Mouse (Mus musculus) MEL (cell line): ENCODE results near the gene Naa15. TPM values are rescaled to one million over a fixed set of nuclear protein-coding genes. Genes with fewer than 3 reads are reported as not detected.

Experiments used
- DNase-seq: peaks from one replicate; pipeline ENCODE4 v3.0.0; 2011; ENCODE audit warnings: low read depth, low spot score
- H3K27ac ChIP-seq: 2 replicates; pipeline ENCODE4 v1.5.1; 2012; ENCODE audit warnings: low read depth, mild to moderate bottlenecking, control low read depth, low read length, moderate library complexity; ENCODE audit not compliant: control insufficient read depth
- H3K27me3 ChIP-seq, 2 experiments: fragments of 150-350 bp in 1 of 2; sonication (generic) in 1 of 2; 2 replicates each; pipeline ENCODE4 v1.6.1; 2012; ENCODE audit warnings: low read length in 2 of 2, mild to moderate bottlenecking in 2 of 2, improper control_type of control experiment in 1 of 2, moderate library complexity in 1 of 2; ENCODE audit not compliant: insufficient read depth in 2 of 2, control insufficient read depth in 1 of 2
- H3K36me3 ChIP-seq, 2 experiments: 2 replicates each; pipeline ENCODE4 v1.6.1; 2012 to 2014; ENCODE audit warnings: low read length in 2 of 2, improper control_type of control experiment in 1 of 2, inconsistent platforms in 1 of 2, mild to moderate bottlenecking in 1 of 2; ENCODE audit not compliant: insufficient read depth in 2 of 2, control insufficient read depth in 1 of 2
- H3K4me1 ChIP-seq, 2 experiments: fragments of 150-350 bp in 1 of 2; sonication (generic) in 1 of 2; 2 replicates each; pipeline ENCODE4 v1.6.1; 2012; ENCODE audit warnings: low read length in 2 of 2, improper control_type of control experiment in 1 of 2, mild to moderate bottlenecking in 1 of 2; ENCODE audit not compliant: insufficient read depth in 2 of 2, control insufficient read depth in 1 of 2
- H3K4me3 ChIP-seq, 2 experiments: fragments of 150-350 bp in 1 of 2; sonication (generic) in 1 of 2; 2 replicates each; pipeline ENCODE4 v1.5.1; 2012; ENCODE audit warnings: low read depth in 2 of 2, low read length in 2 of 2, mild to moderate bottlenecking in 2 of 2, moderate library complexity in 2 of 2, control low read depth in 1 of 2, improper control_type of control experiment in 1 of 2; ENCODE audit not compliant: control insufficient read depth in 1 of 2, insufficient read depth in 1 of 2
- H3K79me2 ChIP-seq: 2 replicates; pipeline ENCODE4 v1.6.1; 2012; ENCODE audit warnings: mild to moderate bottlenecking, low read length, moderate library complexity; ENCODE audit not compliant: control insufficient read depth, poor library complexity, insufficient read depth
- H3K9ac ChIP-seq: 2 replicates; pipeline ENCODE4 v1.6.1; 2012; ENCODE audit warnings: low read depth, mild to moderate bottlenecking, control low read depth, low read length, moderate library complexity; ENCODE audit not compliant: control insufficient read depth, poor library complexity, severe bottlenecking
- H3K9me3 ChIP-seq: fragments of 150-350 bp; sonication (generic); replicated peaks from 2 replicates; pipeline ENCODE4 v1.6.1; 2012; ENCODE audit warnings: mild to moderate bottlenecking, low read length, improper control_type of control experiment, moderate library complexity; ENCODE audit not compliant: insufficient read depth
- CHD2 ChIP-seq: IDR thresholded peaks from 2 replicates; pipeline ENCODE4 v1.6.1; 2011; ENCODE audit warnings: low read length, improper control_type of control experiment
- CTCF ChIP-seq, 3 experiments: IDR thresholded peaks in 2 of 3; conservative IDR thresholded peaks in 1 of 3; 2 replicates each; pipeline ENCODE4 v1.5.1; 2011 to 2012; ENCODE audit warnings: low read length in 3 of 3, low read depth in 2 of 3, mild to moderate bottlenecking in 2 of 3, improper control_type of control experiment in 1 of 3, inconsistent platforms in 1 of 3, mixed read lengths in 1 of 3, moderate library complexity in 1 of 3; ENCODE audit not compliant: control insufficient read depth in 1 of 3, insufficient read depth in 1 of 3, poor library complexity in 1 of 3, severe bottlenecking in 1 of 3
- E2F4 ChIP-seq: IDR thresholded peaks from 2 replicates; pipeline ENCODE4 v1.6.1; 2011; ENCODE audit warnings: low read depth, low read length, improper control_type of control experiment, borderline replicate concordance
- ELF1 ChIP-seq: IDR thresholded peaks from 2 replicates; pipeline ENCODE4 v1.6.1; 2014; ENCODE audit warnings: low read depth, mild to moderate bottlenecking, inconsistent platforms, low read length, improper control_type of control experiment, moderate library complexity
- ETS1 ChIP-seq: IDR thresholded peaks from 2 replicates; pipeline ENCODE4 v1.6.1; 2012; ENCODE audit warnings: low read depth, mild to moderate bottlenecking, inconsistent platforms, low read length, improper control_type of control experiment, moderate library complexity
- GABPA ChIP-seq: IDR thresholded peaks from 2 replicates; pipeline ENCODE4 v1.6.1; 2012; ENCODE audit warnings: low read depth, mild to moderate bottlenecking, inconsistent platforms, low read length, improper control_type of control experiment, moderate library complexity
- HCFC1 ChIP-seq: IDR thresholded peaks from 2 replicates; pipeline ENCODE4 v1.6.1; 2012; ENCODE audit warnings: low read depth, mild to moderate bottlenecking, inconsistent platforms, low read length, improper control_type of control experiment, moderate library complexity
- KAT2A ChIP-seq: conservative IDR thresholded peaks from 2 replicates; pipeline ENCODE4 v1.6.1; 2012; ENCODE audit warnings: low read depth, low read length, improper control_type of control experiment, inconsistent platforms
- MAFK ChIP-seq: IDR thresholded peaks from 2 replicates; pipeline ENCODE4 v1.6.1; 2011; ENCODE audit warnings: low read depth, mild to moderate bottlenecking, low read length, improper control_type of control experiment, borderline replicate concordance
- MAX ChIP-seq: IDR thresholded peaks from 2 replicates; pipeline ENCODE4 v1.6.1; 2011; ENCODE audit warnings: low read length, improper control_type of control experiment
- MAZ ChIP-seq: IDR thresholded peaks from 2 replicates; pipeline ENCODE4 v1.6.1; 2012; ENCODE audit warnings: low read depth, mild to moderate bottlenecking, inconsistent platforms, low read length, improper control_type of control experiment
- MEF2A ChIP-seq: IDR thresholded peaks from 2 replicates; pipeline ENCODE4 v1.6.1; 2014; ENCODE audit warnings: low read depth, mild to moderate bottlenecking, inconsistent platforms, low read length, improper control_type of control experiment; ENCODE audit not compliant: poor library complexity, insufficient replicate concordance, severe bottlenecking; ENCODE audit errors: extremely low read depth
- MXI1 ChIP-seq: IDR thresholded peaks from 2 replicates; pipeline ENCODE4 v1.6.1; 2011; ENCODE audit warnings: mild to moderate bottlenecking, low read depth, low read length, improper control_type of control experiment
- MYC ChIP-seq: IDR thresholded peaks from 2 replicates; pipeline ENCODE4 v1.6.1; 2011; ENCODE audit warnings: low read depth, mild to moderate bottlenecking, low read length, improper control_type of control experiment, moderate library complexity
- NELFE ChIP-seq: IDR thresholded peaks from 2 replicates; pipeline ENCODE4 v1.6.1; 2011; ENCODE audit warnings: low read depth, low read length, improper control_type of control experiment
- NRF1 ChIP-seq: IDR thresholded peaks from 2 replicates; pipeline ENCODE4 v1.6.1; 2014; ENCODE audit warnings: low read depth, mild to moderate bottlenecking, inconsistent platforms, low read length, improper control_type of control experiment, moderate library complexity; ENCODE audit not compliant: poor library complexity, insufficient read depth, severe bottlenecking
- POLR2A ChIP-seq, 2 experiments: IDR thresholded peaks; 2 replicates each; pipeline ENCODE4 v1.6.1; 2011 to 2012; ENCODE audit warnings: low read length in 2 of 2, mild to moderate bottlenecking in 2 of 2, control low read depth in 1 of 2, improper control_type of control experiment in 1 of 2, low read depth in 1 of 2, moderate library complexity in 1 of 2; ENCODE audit not compliant: control insufficient read depth in 1 of 2, insufficient read depth in 1 of 2, poor library complexity in 1 of 2
- RAD21 ChIP-seq: IDR thresholded peaks from 2 replicates; pipeline ENCODE4 v1.6.1; 2011; ENCODE audit warnings: mild to moderate bottlenecking, low read depth, low read length, improper control_type of control experiment
- RCOR1 ChIP-seq: IDR thresholded peaks from 2 replicates; pipeline ENCODE4 v1.6.1; 2012; ENCODE audit warnings: low read depth, mild to moderate bottlenecking, inconsistent platforms, low read length, improper control_type of control experiment
- SIN3A ChIP-seq: IDR thresholded peaks from 2 replicates; pipeline ENCODE4 v1.6.1; 2012; ENCODE audit warnings: low read length, improper control_type of control experiment, inconsistent platforms
- SMC3 ChIP-seq: IDR thresholded peaks from 2 replicates; pipeline ENCODE4 v1.6.1; 2011; ENCODE audit warnings: low read depth, low read length, improper control_type of control experiment
- TAL1 ChIP-seq: IDR thresholded peaks from 2 replicates; pipeline ENCODE4 v1.6.1; 2012; ENCODE audit warnings: mild to moderate bottlenecking, inconsistent platforms, low read length, moderate library complexity, mixed read lengths
- TBP ChIP-seq: IDR thresholded peaks from 2 replicates; pipeline ENCODE4 v1.8.0; 2011; ENCODE audit warnings: low read depth, low read length, improper control_type of control experiment
- TCF12 ChIP-seq: IDR thresholded peaks from 2 replicates; pipeline ENCODE4 v1.6.1; 2014; ENCODE audit warnings: low read depth, mild to moderate bottlenecking, inconsistent platforms, low read length, improper control_type of control experiment, moderate library complexity
- UBTF ChIP-seq: IDR thresholded peaks from 2 replicates; pipeline ENCODE4 v1.6.1; 2012; ENCODE audit warnings: low read depth, mild to moderate bottlenecking, inconsistent platforms, low read length, improper control_type of control experiment, moderate library complexity, borderline replicate concordance; ENCODE audit not compliant: insufficient read depth
- USF1 ChIP-seq: IDR thresholded peaks from 2 replicates; pipeline ENCODE4 v1.6.1; 2014; ENCODE audit warnings: low read depth, mild to moderate bottlenecking, inconsistent platforms, low read length, improper control_type of control experiment, moderate library complexity
- USF2 ChIP-seq, 2 experiments: IDR thresholded peaks; 2 replicates each; pipeline ENCODE4 v1.6.1; 2011 to 2012; ENCODE audit warnings: improper control_type of control experiment in 2 of 2, low read length in 2 of 2, borderline replicate concordance in 1 of 2, inconsistent platforms in 1 of 2, low read depth in 1 of 2, mild to moderate bottlenecking in 1 of 2; ENCODE audit not compliant: insufficient read depth in 1 of 2
- ZC3H11A ChIP-seq: IDR thresholded peaks from 2 replicates; pipeline ENCODE4 v1.6.1; 2012; ENCODE audit warnings: low read depth, mild to moderate bottlenecking, inconsistent platforms, low read length, improper control_type of control experiment
- ZKSCAN1 ChIP-seq: IDR thresholded peaks from 2 replicates; pipeline ENCODE4 v1.6.1; 2012; ENCODE audit warnings: low read depth, mild to moderate bottlenecking, inconsistent platforms, low read length, improper control_type of control experiment, moderate library complexity
- ZMIZ1 ChIP-seq: IDR thresholded peaks from 2 replicates; pipeline ENCODE4 v1.6.1; 2012; ENCODE audit warnings: low read depth, mild to moderate bottlenecking, inconsistent platforms, low read length, improper control_type of control experiment, moderate library complexity
- ZNF384 ChIP-seq: IDR thresholded peaks from 2 replicates; pipeline ENCODE4 v1.6.1; 2012; ENCODE audit warnings: low read depth, mild to moderate bottlenecking, inconsistent platforms, low read length, improper control_type of control experiment
- polyA plus RNA-seq, 2 experiments: library from polyadenylated mRNA; stranded (reverse) in 1 of 2; unstranded in 1 of 2; fragments of >175 nt in 1 of 2; fragments of >200 nt in 1 of 2; gene quantifications; 2 replicates each; pipeline versions ENCODE4 v1.2.1 to v1.2.4; 2012; ENCODE audit warnings: low replicate concordance in 2 of 2, low read depth in 1 of 2; ENCODE audit not compliant: insufficient read length in 2 of 2, insufficient read depth in 1 of 2, missing spikeins in 1 of 2
- total RNA-seq: library from RNA; depleted of rRNA; stranded (reverse); fragments of 300-350 nt; gene quantifications from 2 replicates; pipeline ENCODE4 v1.2.3, GENCODE M21; 2012

Naa15 gene
- total and polyA plus RNA-seq, 3 experiments: 36.6 to 558 (median 61.6) TPM

DNA sequence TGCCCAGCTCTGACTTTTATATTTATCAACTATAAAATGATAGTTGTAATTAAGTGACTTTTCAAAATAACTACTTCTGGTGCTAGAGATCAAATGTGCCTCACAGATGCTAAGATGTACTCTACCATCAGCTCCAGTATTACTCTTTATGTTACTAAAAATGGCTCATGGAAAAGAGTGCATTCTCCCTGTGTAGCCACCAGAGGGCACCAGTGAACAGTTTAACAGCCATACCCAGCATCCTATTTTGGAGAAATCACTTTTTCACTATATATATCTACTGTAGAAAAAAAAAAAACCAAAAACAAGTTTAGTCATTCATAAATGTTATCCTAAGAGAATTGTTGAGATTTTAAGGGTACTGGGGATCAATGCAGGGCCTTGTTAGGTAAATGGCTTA lies 66.1 kb downstream of the Naa15 start:
- DNase-seq: peak; percentile 82
- TF ChIP-seq ZMIZ1 (no peak), E2F4 (no peak), ELF1 (no peak), CHD2 (no peak), GABPA (no peak), MAFK (no peak), RAD21 (peak; percentile 90), NELFE (no peak), KAT2A (no peak), ZNF384 (peak; percentile 88), MAZ (no peak), TCF12 (no peak), USF2 (IDR thresholded peaks at IDR 0.05; ENCODE audit: borderline replicate concordance in 1 of 2, insufficient read depth in 1 of 2, low read depth in 1 of 2, low read length in 2 of 2) (no peak), TAL1 (no peak), RCOR1 (no peak), SMC3 (peak; percentile 92), MEF2A (peak; percentile 79; the same call in 1 of the 2 replicates), UBTF (no peak), ZC3H11A (peak; percentile 84), MXI1 (no peak), NRF1 (no peak), MYC (peak; percentile 29; the same call in 1 of the 2 replicates), HCFC1 (no peak), POLR2A (IDR thresholded peaks at IDR 0.05; ENCODE audit: control insufficient read depth in 1 of 2, insufficient read depth in 1 of 2, low read depth in 1 of 2, low read length in 2 of 2, poor library complexity in 1 of 2) (no peak), USF1 (no peak), SIN3A (no peak; the same call in 1 of the 2 replicates), TBP (no peak), CTCF (IDR thresholded peaks at IDR 0.05 in 2 of 3, conservative IDR thresholded peaks at IDR 0.05 in 1 of 3; ENCODE audit: control insufficient read depth in 1 of 3, insufficient read depth in 1 of 3, low read depth in 2 of 3, low read length in 3 of 3, poor library complexity in 1 of 3, severe bottlenecking in 1 of 3) (peak; percentile 66 to 93 (median 69)), MAX (no peak), ETS1 (no peak), ZKSCAN1 (no peak)
- TF ChIP-seq, all 39 proteins: peak for 7
- Histone ChIP-seq H3K27me3 (no peaks in the 10 kb centered on the region), H3K9me3 (no peaks in the 10 kb centered on the region), H3K4me1 (peaks cover 0 to 3% of the 10 kb centered on the region in 2 experiments; a peak in 1 of 4 replicates), H3K4me3 (no peak overlapping the region), H3K79me2 (peaks cover 4% of the 10 kb centered on the region), H3K9ac (no peak overlapping the region), H3K27ac (no peak overlapping the region), H3K36me3 (peaks cover 0 to 7% of the 10 kb centered on the region in 2 experiments; a peak in 2 of 4 replicates)
